Mouse (Mus musculus) spleen, postnatal 14 days (tissue): ENCODE data around the gene Zbtb44.

Experiments
- DNase-seq, 2 experiments: peaks; one replicate each; pipeline ENCODE4 v3.0.0; 2021 to 2022; ENCODE audit warnings: low spot score in 2 of 2

The Zbtb44 gene

DNA sequence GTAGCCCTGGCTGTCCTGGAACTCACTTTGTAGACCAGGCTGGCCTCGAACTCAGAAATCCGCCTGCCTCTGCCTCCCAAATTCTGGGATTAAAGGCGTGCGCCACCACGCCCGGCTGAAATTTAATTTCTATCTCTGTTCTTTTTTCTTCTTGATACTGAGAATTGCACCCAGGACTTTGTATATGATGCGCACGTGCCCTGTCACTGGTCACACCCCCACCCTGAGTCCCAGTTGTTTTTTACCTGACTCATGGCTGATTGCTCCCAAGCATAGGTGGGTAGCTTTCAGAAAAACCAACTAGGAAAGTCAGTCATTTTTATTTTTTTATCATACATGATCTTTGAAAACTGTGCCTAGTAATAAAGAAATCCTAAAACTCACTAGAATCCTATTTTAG is 40.3 kb downstream of the Zbtb44 start:
- no peak for DNase-seq

DNA sequence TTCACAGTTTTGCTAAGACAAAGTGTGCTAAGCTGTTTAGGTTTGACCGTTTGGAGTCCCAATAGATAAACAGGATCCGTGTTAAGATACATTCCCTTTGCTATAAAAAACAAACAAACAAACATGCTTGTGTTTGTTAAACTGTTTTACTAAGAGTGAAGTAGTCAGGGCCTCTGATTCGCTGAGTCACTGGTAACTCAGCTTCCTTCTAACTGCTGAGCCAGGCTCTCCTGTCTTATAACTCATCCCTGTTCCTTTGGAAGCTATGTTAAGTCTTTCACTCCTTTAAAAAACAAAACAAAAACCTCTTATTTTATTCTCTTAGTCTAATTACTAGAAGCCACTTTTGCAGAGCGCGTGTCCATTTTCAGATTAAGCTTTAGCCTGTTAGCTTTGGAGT is 41.8 kb downstream of the Zbtb44 start:
- DNase-seq = no peak

DNA sequence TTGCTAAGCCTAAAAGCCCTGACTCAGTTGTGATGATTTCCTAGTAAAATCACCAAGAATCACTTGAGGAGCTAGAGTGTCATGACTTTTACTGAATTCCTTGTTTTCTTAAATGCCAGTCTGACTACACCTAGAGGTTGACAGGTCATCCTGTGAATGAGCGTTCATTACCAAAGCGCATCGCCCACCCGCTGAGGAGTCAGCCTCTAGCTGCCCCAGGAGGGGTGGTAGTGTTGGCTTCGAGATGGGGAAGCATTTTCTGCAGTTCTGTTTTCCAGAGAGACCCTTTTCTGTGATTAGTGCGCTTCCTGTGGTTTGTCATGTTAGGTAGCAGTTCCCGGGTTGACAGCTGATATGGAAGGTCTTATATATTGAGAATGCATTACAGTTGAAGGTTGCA is 43.4 kb downstream of the Zbtb44 start:
- DNase-seq = no peak

DNA sequence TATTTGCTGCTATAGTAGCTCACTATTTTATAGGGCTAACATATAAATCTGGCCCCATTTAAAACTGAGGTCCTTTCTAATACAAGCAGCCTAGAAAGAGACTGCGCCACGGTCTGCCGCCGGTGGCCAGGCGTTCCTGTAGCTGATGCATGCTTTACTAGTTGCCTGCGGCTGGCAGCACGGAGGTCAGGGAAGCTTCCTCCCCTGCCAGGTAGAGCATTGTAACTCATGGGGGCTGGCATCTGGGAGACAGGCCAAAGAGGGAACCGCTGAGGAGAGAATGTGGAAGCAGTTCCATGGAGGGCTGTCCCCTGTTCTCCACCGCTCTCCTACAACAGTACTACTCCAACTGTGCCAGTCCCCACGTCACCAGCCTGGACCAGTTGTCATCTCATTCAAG is 44.4 kb downstream of the Zbtb44 start:
- no peak for DNase-seq

DNA sequence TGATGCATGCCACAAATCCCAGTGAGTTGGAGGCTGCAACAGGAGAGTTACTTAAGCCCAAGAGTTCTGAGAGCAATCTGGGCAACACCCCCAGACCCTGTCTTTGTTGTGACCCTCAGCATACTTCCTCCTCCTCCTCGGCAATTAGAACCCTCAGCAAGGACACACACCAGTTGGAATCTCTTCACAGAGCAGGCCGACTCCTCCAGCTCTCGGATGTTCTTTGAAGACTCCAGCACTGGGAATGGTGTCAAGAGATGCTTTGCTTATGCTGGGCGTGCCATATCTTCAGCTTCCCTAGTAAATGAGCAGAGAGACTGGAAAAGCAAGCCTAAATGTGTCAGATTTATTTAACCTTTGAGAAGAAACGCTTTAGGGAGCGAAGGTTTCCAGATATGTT is 50.3 kb downstream of the Zbtb44 start:
- no peak for DNase-seq

DNA sequence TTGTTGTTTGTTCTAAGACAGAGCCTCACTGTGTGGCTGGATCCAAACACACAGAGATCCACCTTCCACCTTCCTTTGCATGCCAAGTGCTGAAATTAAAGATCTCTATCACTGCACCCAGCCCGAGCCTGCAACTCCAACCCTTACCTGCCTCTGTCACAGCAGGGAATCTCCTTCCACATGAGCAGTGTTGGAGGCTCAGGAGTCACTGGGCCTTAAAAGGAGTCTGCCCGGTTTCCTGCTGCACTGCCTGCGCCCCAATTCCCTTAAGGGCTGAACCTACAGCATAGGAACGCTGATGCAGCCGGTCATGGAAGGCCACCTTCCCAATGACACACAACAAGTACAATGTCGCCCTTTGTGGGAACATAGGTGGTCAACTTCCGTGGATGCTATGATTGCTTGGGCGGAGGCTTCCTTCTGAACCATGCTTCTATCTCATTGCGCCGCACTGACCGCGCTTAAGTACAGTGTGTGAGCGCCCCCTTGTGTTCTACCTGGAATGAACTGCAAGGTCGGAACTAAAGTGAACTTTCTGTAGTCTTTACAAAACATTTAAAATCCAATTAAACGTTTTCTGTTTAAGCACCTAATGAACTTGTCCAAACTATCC is 51.7 kb downstream of the Zbtb44 start:
- DNase-seq = peak; percentile 36 to 65

GRCm38 (mm10) chr9:31082771-31083170 is 52.3 kb downstream of the Zbtb44 start:
- no peak for DNase-seq

DNA sequence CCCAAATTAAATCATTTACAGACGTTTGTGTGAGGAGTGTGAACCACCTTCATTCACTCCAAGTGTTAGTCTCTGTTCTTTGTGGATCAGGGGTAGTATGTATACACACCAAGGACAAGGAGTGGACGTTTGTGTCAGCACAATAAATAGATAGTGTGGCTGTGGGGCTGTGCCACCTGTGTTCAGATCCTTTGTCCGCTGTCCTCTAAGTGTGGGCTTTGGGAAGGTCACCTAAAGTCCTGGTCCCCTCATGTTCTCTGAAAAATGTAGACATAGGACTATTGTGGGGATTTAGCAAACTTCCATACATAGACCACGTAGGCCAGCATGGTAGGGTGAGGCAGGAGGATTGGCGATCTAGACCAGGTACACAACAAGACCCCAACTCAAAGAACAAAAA is 55.1 kb downstream of the Zbtb44 start:
- no peak for DNase-seq

GRCm38 (mm10) chr9:31086085-31086753 is 55.8 kb downstream of the Zbtb44 start:
- DNase-seq = peak in 1 of 2 experiments; percentile 57

GRCm38 (mm10) chr9:31086754-31087145 is 56.3 kb downstream of the Zbtb44 start:
- DNase-seq = no peak

GRCm38 (mm10) chr9:31087466-31087865 is 57.0 kb downstream of the Zbtb44 start:
- DNase-seq = no peak

DNA sequence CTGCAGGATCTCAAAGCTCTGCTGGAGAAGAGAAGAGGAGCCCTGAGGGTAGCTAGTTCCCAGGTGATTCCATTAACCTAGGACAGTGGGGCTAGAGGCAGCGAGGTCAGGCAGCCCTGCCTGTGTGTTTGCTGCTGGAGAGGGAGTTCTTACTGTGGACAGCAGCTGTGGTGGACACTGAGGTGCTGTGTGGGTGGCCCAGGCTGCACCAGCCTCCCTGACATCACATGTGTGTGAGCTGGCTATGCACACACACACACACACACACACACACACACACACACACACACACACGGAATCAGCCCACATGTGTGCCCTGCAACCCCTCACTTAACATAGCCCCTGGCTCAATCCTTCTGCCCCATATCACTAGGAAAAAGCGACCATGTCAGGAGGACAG is 57.7 kb downstream of the Zbtb44 start:
- DNase-seq = no peak

DNA sequence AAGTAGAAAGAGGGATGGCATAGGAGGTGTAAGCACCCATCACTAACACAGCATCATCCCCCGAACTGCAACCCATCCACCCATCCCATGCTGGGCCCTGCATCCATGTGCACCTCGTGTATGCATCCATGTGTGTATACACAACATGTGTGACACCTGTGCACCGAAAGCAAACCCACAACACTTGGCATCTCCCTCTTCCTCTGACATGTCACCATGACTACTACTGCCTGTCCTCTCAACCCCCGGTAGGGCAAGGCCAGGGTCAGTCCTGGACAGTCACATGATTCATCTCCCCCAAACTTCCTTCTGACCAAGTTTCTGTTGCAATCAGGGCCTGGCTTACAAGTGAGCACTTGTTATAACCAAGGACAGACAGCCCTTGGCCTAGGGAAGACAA is 58.4 kb downstream of the Zbtb44 start:
- DNase-seq = no peak

DNA sequence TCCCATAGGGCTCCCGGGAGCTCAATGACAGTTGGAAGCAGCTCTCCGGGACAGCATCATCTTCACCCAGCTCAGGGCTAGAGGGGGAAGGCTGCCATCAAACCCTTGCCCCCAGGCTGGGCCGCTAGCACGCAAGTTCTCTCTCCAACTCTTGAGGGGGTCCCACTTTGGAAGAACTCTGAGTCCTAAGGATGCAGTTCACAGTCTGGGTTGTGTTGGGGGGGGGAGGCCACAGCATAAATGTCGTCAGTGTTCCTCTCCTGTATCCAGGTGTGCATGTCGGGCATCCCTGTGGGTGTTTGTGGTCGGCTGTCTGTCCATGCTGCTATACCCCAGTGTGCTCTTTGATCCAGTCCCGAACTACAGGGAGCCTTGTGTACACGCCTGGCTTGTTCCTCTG is 59.1 kb downstream of the Zbtb44 start:
- no peak for DNase-seq

GRCm38 (mm10) chr9:31090081-31091023 is 59.9 kb downstream of the Zbtb44 start:
- DNase-seq = no peak

DNA sequence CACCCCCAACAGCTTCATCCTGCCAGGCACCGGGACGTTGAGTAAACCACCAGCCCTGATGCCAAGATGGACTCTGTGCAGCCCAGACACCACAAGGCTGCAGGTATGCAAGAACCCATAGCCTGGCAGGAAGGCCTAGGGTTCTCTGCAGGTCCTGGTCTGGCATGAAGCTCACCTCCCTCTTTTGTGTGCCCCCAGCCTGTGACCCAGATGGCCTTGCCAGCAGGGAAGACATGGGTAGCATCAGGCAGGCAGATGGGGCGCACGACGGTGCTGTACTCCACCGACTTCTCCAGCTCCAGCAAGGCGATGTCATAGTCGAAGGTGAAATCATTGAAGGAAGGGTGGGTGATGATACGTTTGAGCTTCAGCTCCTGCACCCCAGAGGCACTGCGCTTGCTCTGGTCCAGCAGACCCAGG is 60.7 kb downstream of the Zbtb44 start:
- no peak for DNase-seq

- DNase-seq = no peak
Observed at GRCm38 (mm10) chr9:31092111-31092832, 61.8 kb downstream of the Zbtb44 start.

GRCm38 (mm10) chr9:31092833-31093195 is 62.4 kb downstream of the Zbtb44 start:
- DNase-seq = no peak

- DNase-seq = no peak
Observed at GRCm38 (mm10) chr9:31097088-31098082, 66.9 kb downstream of the Zbtb44 start.

GRCm38 (mm10) chr9:31098118-31098517 is 67.7 kb downstream of the Zbtb44 start:
- no peak for DNase-seq

DNA sequence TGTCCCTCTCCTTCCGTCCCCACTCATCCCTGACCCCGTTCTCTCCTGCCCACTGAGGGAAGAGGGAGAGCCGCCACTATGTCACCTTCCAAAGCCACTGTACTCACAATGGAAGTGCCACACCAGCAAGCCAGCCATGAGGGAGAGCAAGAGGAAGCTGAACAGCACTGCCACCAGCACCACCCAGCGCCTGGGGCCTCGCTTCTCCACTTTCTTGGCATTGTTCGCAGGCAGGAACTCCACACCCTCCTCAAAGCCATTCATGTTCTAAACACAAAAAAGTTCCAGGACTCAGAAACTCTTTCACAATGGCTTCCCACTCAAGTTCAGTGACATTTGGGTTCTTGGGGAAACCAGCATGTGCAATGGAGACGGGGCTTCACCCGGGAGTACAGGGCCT is 78.0 kb downstream of the Zbtb44 start:
- no peak for DNase-seq
